Mouse (Mus musculus): ENCODE results near the gene Cbx8. TPM values are rescaled to one million over a fixed set of nuclear protein-coding genes. Genes with fewer than 3 reads are reported as not detected.
A peak's percentile ranks its signal among the peaks of the same experiment; 100 is the strongest.

Cbx8 gene
- polyA plus RNA-seq, 2 experiments = 6.9 to 12.6 TPM

- peaks cover 37% of the 10 kb centered on the region for H3K4me1 ChIP-seq (ENCODE audit: control insufficient read depth, insufficient read depth, low read length)
- no peak for TF ChIP-seq POLR2A (IDR thresholded peaks at IDR 0.05; ENCODE audit: borderline replicate concordance, extremely low read depth, insufficient read depth, insufficient read length)
- no peak for ATAC-seq (ENCODE audit: low FRiP score, low read depth)
- H3K4me3 ChIP-seq (replicated peaks; ENCODE audit: low read length) = peak overlapping the region; percentile 97
- H3K36me3 ChIP-seq (ENCODE audit: control insufficient read depth, insufficient read depth, low read length) = peaks cover 31% of the 10 kb centered on the region
- peak overlapping the region; percentile 91 for H3K9ac ChIP-seq (ENCODE audit: low read depth, low read length, severe bottlenecking)
- peak overlapping the region; percentile 95 for H3K27ac ChIP-seq (replicated peaks; ENCODE audit: low read depth, low read length)
- no peaks in the 10 kb centered on the region for H3K9me3 ChIP-seq (ENCODE audit: control insufficient read depth, low read length)
- H3K4me2 ChIP-seq (replicated peaks; ENCODE audit: low read depth, low read length, severe bottlenecking) = peak overlapping the region; percentile 78
- no peaks in the 10 kb centered on the region for H3K27me3 ChIP-seq (ENCODE audit: control insufficient read depth, insufficient read depth, low read length)
- 0% methylated on average over 15 of the region's 15 CpGs for WGBS
- no peak for DNase-seq (ENCODE audit: low spot score)
Observed at GRCm38 (mm10) chr11:119023616-119023980, 17.2 kb downstream of the Cbx8 start.

- peaks cover 25% of the 10 kb centered on the region for H3K36me3 ChIP-seq (ENCODE audit: control insufficient read depth, insufficient read depth, low read length)
- 0 out of 2 replicates have a peak, but pooled peaks have one; percentile 45 for TF ChIP-seq POLR2A (IDR thresholded peaks at IDR 0.05; ENCODE audit: borderline replicate concordance, extremely low read depth, insufficient read depth, insufficient read length)
- WGBS = 1% methylated on average over 75 of the region's 99 CpGs
- peak; percentile 94 for DNase-seq (ENCODE audit: low spot score)
- H3K27ac ChIP-seq (replicated peaks; ENCODE audit: low read depth, low read length) = peak within 1 kb of the TSS; percentile 95
- peak within 1 kb of the TSS; percentile 78 for H3K4me2 ChIP-seq (replicated peaks; ENCODE audit: low read depth, low read length, severe bottlenecking)
- peaks cover 37% of the 10 kb centered on the region for H3K4me1 ChIP-seq (ENCODE audit: control insufficient read depth, insufficient read depth, low read length)
- ATAC-seq (ENCODE audit: low FRiP score, low read depth) = peak; percentile 93
- peak within 1 kb of the TSS; percentile 97 for H3K4me3 ChIP-seq (replicated peaks; ENCODE audit: low read length)
- H3K9me3 ChIP-seq (ENCODE audit: control insufficient read depth, low read length) = no peaks in the 10 kb centered on the region
- H3K9ac ChIP-seq (ENCODE audit: low read depth, low read length, severe bottlenecking) = peak within 1 kb of the TSS; percentile 91
- H3K27me3 ChIP-seq (ENCODE audit: control insufficient read depth, insufficient read depth, low read length) = no peaks in the 10 kb centered on the region
Observed at GRCm38 (mm10) chr11:119022895-119023615, 17.7 kb downstream of the Cbx8 start, which contains the start of gene Cbx2. Cbx2 (plus strand) TSS chr11:119022962.

GRCm38 (mm10) chr11:119022068-119022894 is 18.5 kb downstream of the Cbx8 start:
- no peak for ATAC-seq (ENCODE audit: low FRiP score, low read depth)
- Histone ChIP-seq H3K4me2 (replicated peaks; ENCODE audit: low read depth, low read length, severe bottlenecking) (peak overlapping the region; percentile 78), H3K4me3 (replicated peaks; ENCODE audit: low read length) (peak overlapping the region; percentile 97), H3K27ac (replicated peaks; ENCODE audit: low read depth, low read length) (peak overlapping the region; percentile 88), H3K27me3 (ENCODE audit: control insufficient read depth, insufficient read depth, low read length) (no peaks in the 10 kb centered on the region), H3K36me3 (ENCODE audit: control insufficient read depth, insufficient read depth, low read length) (peaks cover 17% of the 10 kb centered on the region), H3K4me1 (ENCODE audit: control insufficient read depth, insufficient read depth, low read length) (peaks cover 37% of the 10 kb centered on the region), H3K9me3 (ENCODE audit: control insufficient read depth, low read length) (no peaks in the 10 kb centered on the region), H3K9ac (ENCODE audit: low read depth, low read length, severe bottlenecking) (peak overlapping the region; percentile 91)
- DNase-seq (ENCODE audit: low spot score) = no peak
- peak; percentile 83; the same call in 1 of the 2 replicates for TF ChIP-seq POLR2A (IDR thresholded peaks at IDR 0.05; ENCODE audit: borderline replicate concordance, extremely low read depth, insufficient read depth, insufficient read length)
- WGBS = 4% methylated on average over 42 of the region's 42 CpGs

- TF ChIP-seq POLR2A (IDR thresholded peaks at IDR 0.05; ENCODE audit: borderline replicate concordance, extremely low read depth, insufficient read depth, insufficient read length) = no peak
- H3K4me2 ChIP-seq (replicated peaks; ENCODE audit: low read depth, low read length, severe bottlenecking) = no peak overlapping the region
- H3K9me3 ChIP-seq (ENCODE audit: control insufficient read depth, low read length) = no peaks in the 10 kb centered on the region
- peaks cover 6% of the 10 kb centered on the region for H3K36me3 ChIP-seq (ENCODE audit: control insufficient read depth, insufficient read depth, low read length)
- H3K27me3 ChIP-seq (ENCODE audit: control insufficient read depth, insufficient read depth, low read length) = no peaks in the 10 kb centered on the region
- H3K27ac ChIP-seq (replicated peaks; ENCODE audit: low read depth, low read length) = no peak overlapping the region
- DNase-seq (ENCODE audit: low spot score) = no peak
- no peak for ATAC-seq (ENCODE audit: low FRiP score, low read depth)
- H3K4me1 ChIP-seq (ENCODE audit: control insufficient read depth, insufficient read depth, low read length) = peaks cover 33% of the 10 kb centered on the region
- WGBS = 94% methylated on average over 7 of the region's 7 CpGs
- no peak overlapping the region for H3K4me3 ChIP-seq (replicated peaks; ENCODE audit: low read length)
- no peak overlapping the region for H3K9ac ChIP-seq (ENCODE audit: low read depth, low read length, severe bottlenecking)
Observed at GRCm38 (mm10) chr11:119021180-119021579, 19.6 kb downstream of the Cbx8 start.

- Histone ChIP-seq H3K9me3 (ENCODE audit: control insufficient read depth, low read length) (no peaks in the 10 kb centered on the region), H3K4me3 (replicated peaks; ENCODE audit: low read length) (no peak overlapping the region), H3K4me2 (replicated peaks; ENCODE audit: low read depth, low read length, severe bottlenecking) (no peak overlapping the region), H3K36me3 (ENCODE audit: control insufficient read depth, insufficient read depth, low read length) (no peaks in the 10 kb centered on the region), H3K27me3 (ENCODE audit: control insufficient read depth, insufficient read depth, low read length) (no peaks in the 10 kb centered on the region), H3K27ac (replicated peaks; ENCODE audit: low read depth, low read length) (no peak overlapping the region), H3K9ac (ENCODE audit: low read depth, low read length, severe bottlenecking) (no peak overlapping the region), H3K4me1 (ENCODE audit: control insufficient read depth, insufficient read depth, low read length) (peaks cover 9% of the 10 kb centered on the region)
- no peak for DNase-seq (ENCODE audit: low spot score)
- TF ChIP-seq POLR2A (IDR thresholded peaks at IDR 0.05; ENCODE audit: borderline replicate concordance, extremely low read depth, insufficient read depth, insufficient read length) = no peak
- ATAC-seq (ENCODE audit: low FRiP score, low read depth) = no peak
- 68% methylated on average over 7 of the region's 7 CpGs for WGBS
Observed at GRCm38 (mm10) chr11:119017506-119017905, 23.3 kb downstream of the Cbx8 start.

Measured in limb, embryonic 14.5 days (tissue).